Mouse (Mus musculus): ENCODE results near the gene Sdccag8. TPM values are rescaled to one million over a fixed set of nuclear protein-coding genes. Genes with fewer than 3 reads are reported as not detected.
A peak's percentile ranks its signal among the peaks of the same experiment; 100 is the strongest.

Gene Sdccag8
- polyA plus RNA-seq, 1 experiment from 2014 or later = 10.0 TPM

DNA sequence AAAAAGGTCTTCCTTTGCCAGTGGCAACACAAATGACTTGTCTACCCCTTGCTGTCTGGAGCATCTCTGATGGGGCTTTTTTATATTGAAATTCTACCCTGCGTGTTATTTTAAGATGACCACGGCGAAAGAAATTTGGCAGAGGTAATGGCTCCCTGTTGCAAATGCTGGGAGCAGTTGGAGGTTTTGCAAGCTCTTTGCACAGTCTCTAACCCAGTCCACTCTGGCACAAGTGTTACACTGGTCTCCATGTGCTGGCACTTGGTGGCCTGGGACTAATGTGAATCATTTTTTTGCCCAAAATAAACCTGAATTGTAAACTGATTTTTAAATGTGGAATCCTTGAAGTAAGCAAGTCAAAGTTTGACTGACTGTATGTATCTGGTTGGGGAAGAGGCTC is 199.3 kb downstream of the Sdccag8 start:
- no peaks in the 10 kb centered on the region for H3K9me3 ChIP-seq (replicated peaks)
- peaks cover 53% of the 10 kb centered on the region for H3K4me1 ChIP-seq (replicated peaks)
- H3K4me2 ChIP-seq = no peak overlapping the region
- no peaks in the 10 kb centered on the region for H3K36me3 ChIP-seq
- H3K27ac ChIP-seq (ENCODE audit: poor library complexity, severe bottlenecking) = no peak overlapping the region
- H3K9ac ChIP-seq = no peak overlapping the region
- no peak for ATAC-seq (ENCODE audit: insufficient number of reproducible peaks, low FRiP score)
- H3K27me3 ChIP-seq (replicated peaks) = no peaks in the 10 kb centered on the region
- 86% methylated on average over 3 of the region's 3 CpGs for WGBS
- no peak overlapping the region for H3K4me3 ChIP-seq

DNA sequence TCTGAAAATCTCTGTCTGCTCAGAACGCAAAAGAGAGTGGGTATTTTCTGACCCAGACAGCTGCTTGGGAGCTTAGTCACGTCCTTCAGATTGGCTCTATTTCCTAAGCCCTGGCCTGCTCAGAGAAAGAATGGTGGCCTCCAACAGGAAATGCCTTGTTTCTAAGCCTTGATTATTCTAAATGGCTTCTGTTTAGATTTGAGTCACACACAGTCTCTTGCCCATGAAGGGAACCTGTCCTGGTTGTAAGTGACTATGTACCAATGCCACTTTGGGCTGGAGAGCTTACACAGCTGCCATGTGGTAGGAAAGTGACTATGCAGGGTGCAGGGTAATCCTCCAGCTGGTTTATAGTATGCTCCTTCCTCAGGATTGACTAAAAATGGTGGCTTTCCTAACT is 199.9 kb downstream of the Sdccag8 start:
- Histone ChIP-seq H3K9me3 (replicated peaks) (no peaks in the 10 kb centered on the region), H3K4me3 (no peak overlapping the region), H3K27ac (ENCODE audit: poor library complexity, severe bottlenecking) (no peak overlapping the region; the same call in none of the 2 replicates), H3K9ac (no peak overlapping the region), H3K4me1 (replicated peaks) (peaks cover 50% of the 10 kb centered on the region), H3K27me3 (replicated peaks) (no peaks in the 10 kb centered on the region), H3K36me3 (no peaks in the 10 kb centered on the region), H3K4me2 (no peak overlapping the region)
- WGBS = 48% methylated on average over 2 of the region's 2 CpGs
- no peak for ATAC-seq (ENCODE audit: insufficient number of reproducible peaks, low FRiP score)

DNA sequence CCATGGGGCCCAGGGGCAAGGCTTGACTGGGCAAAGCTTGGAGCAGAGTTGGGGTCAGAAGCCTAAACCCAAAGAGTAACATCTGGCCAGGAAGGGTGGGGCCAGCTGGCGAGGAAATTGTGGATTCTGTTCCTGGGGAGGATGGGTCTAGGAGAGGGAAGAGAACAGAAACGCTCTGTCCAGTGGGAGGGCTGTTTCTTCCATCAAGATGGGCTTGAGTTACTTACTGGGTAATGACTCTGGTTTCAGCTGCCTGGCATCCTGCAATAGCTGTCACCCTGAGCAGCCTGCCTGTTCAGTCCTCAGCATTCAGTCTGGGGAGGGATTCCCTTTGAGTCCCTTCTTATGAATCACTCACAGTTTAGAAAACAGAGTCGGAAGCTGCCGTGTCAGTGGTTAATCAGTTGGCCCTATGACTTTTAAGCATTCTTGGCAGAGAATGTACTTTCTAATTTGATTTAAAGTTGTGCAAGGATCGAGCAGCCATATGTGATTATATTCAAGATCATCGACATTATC is 200.5 kb downstream of the Sdccag8 start:
- H3K27ac ChIP-seq (ENCODE audit: poor library complexity, severe bottlenecking) = no peak overlapping the region; the same call in none of the 2 replicates

DNA sequence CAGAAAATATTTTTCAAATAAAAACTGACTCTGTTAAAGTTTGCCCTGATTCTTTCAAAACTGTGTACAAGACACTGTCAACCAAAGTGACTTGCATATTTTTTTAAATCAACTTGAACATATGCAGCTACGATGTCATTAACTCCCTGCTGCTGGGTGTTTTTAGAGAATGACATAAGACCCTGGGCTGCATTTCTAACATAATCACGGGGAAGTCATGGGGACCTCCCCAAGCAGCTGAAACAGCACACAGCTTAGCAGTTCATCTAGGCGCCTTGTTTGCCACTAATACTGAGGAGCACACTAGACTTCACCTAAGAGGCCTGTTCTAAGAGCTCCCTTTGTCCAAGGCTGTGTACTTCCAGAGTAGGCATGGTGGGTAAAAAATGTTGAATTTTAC is 201.5 kb downstream of the Sdccag8 start:
- ATAC-seq (ENCODE audit: insufficient number of reproducible peaks, low FRiP score) = no peak
- H3K4me1 ChIP-seq (replicated peaks) = peaks cover 37% of the 10 kb centered on the region
- 46% methylated on average over 3 of the region's 3 CpGs for WGBS

More for the DNA sequence above, 200.5 kb downstream of the Sdccag8 start:
- Histone ChIP-seq H3K4me3 (no peak overlapping the region), H3K36me3 (no peaks in the 10 kb centered on the region), H3K4me2 (no peak overlapping the region), H3K27me3 (replicated peaks) (no peaks in the 10 kb centered on the region), H3K4me1 (replicated peaks) (peaks cover 47% of the 10 kb centered on the region), H3K9me3 (replicated peaks) (no peaks in the 10 kb centered on the region), H3K9ac (no peak overlapping the region)
- WGBS = 64% methylated on average over 6 of the region's 6 CpGs
- ATAC-seq (ENCODE audit: insufficient number of reproducible peaks, low FRiP score) = 0 out of 2 replicates have a peak, but pooled peaks have one; percentile 15

DNA sequence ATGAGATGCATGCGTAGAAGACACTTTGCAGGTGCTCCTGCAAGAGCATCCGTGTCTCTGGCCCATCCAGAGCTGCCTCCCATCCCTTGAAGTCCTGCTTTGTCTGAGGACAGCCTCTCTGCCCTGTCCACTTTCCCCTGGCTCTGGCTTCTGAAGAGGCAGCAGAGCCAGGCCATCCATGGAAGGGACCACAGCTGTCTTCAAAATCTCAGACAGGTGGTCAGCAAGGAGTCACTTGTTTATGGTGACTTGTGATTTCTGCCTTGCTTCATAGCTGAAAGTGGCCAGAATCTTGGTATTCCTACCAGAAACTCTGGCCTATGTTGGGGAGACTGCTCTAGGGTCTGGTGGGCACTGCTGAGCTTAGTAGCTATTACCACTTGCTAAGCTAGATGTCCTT is 202.3 kb downstream of the Sdccag8 start:
- H3K9me3 ChIP-seq (replicated peaks) = no peaks in the 10 kb centered on the region
- no peak overlapping the region for H3K4me3 ChIP-seq
- H3K36me3 ChIP-seq = no peaks in the 10 kb centered on the region
- ATAC-seq (ENCODE audit: insufficient number of reproducible peaks, low FRiP score) = no peak
- peaks cover 35% of the 10 kb centered on the region for H3K4me1 ChIP-seq (replicated peaks)
- no peaks in the 10 kb centered on the region for H3K27me3 ChIP-seq (replicated peaks)
- H3K9ac ChIP-seq = no peak overlapping the region
- H3K27ac ChIP-seq (ENCODE audit: poor library complexity, severe bottlenecking) = no peak overlapping the region
- no peak overlapping the region for H3K4me2 ChIP-seq
- 90% methylated on average over 2 of the region's 2 CpGs for WGBS

More for the DNA sequence above, 201.5 kb downstream of the Sdccag8 start:
- no peak overlapping the region for H3K4me3 ChIP-seq
- H3K27me3 ChIP-seq (replicated peaks) = no peaks in the 10 kb centered on the region
- no peaks in the 10 kb centered on the region for H3K36me3 ChIP-seq
- no peak overlapping the region for H3K4me2 ChIP-seq
- H3K9ac ChIP-seq = no peak overlapping the region
- H3K27ac ChIP-seq (ENCODE audit: poor library complexity, severe bottlenecking) = no peak overlapping the region
- no peaks in the 10 kb centered on the region for H3K9me3 ChIP-seq (replicated peaks)

DNA sequence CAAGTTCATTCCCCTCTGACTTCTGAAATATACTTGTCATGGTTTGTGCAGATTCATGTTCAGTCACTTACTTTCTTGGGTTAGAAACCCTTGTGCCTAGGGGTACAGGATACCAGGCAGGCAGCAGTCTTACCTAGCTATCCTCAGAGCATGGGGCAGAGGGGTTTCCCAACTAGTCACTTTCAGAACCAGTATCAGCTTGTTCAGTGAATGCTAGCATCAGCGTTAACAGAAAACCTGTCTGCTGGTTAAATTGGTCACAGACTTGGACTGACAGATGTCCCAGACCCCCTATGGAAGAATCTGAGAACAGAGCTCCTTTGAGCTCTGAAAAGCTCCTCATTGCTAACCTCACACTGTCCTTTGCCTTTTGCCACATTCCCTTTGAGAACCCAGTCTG is 204.3 kb downstream of the Sdccag8 start:
- no peaks in the 10 kb centered on the region for H3K9me3 ChIP-seq (replicated peaks)
- no peaks in the 10 kb centered on the region for H3K27me3 ChIP-seq (replicated peaks)
- H3K4me2 ChIP-seq = no peak overlapping the region
- WGBS = 80% methylated on average over 1 of the region's 1 CpGs
- no peak overlapping the region for H3K9ac ChIP-seq
- H3K4me3 ChIP-seq = no peak overlapping the region
- H3K36me3 ChIP-seq = peaks cover 9% of the 10 kb centered on the region
- H3K27ac ChIP-seq (ENCODE audit: poor library complexity, severe bottlenecking) = no peak overlapping the region
- peaks cover 35% of the 10 kb centered on the region for H3K4me1 ChIP-seq (replicated peaks)
- ATAC-seq (ENCODE audit: insufficient number of reproducible peaks, low FRiP score) = no peak

DNA sequence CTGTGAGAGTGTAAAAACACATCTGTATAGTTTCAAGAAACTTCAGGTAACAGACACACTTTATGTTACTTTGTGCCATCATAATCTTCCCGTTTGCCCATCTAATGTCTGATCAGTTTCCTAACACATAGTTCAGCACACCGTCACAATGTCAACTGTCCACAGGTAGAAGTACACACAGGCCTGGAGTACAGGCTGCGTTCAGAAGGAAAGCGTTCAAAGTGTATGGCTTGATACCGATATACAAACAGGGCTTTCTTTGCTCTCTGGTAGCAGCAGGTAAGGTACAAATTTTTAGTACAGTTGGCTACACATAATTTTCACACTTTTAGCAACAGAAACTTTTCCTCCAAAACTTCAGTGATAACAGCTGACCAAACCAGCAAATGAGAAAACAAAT is 205.2 kb downstream of the Sdccag8 start:
- peaks cover 15% of the 10 kb centered on the region for H3K36me3 ChIP-seq
- H3K4me1 ChIP-seq (replicated peaks) = peaks cover 31% of the 10 kb centered on the region
- WGBS = 91% methylated on average over 5 of the region's 5 CpGs
- H3K4me3 ChIP-seq = no peak overlapping the region
- H3K9me3 ChIP-seq (replicated peaks) = no peaks in the 10 kb centered on the region
- H3K9ac ChIP-seq = no peak overlapping the region
- no peaks in the 10 kb centered on the region for H3K27me3 ChIP-seq (replicated peaks)
- ATAC-seq (ENCODE audit: insufficient number of reproducible peaks, low FRiP score) = no peak
- no peak overlapping the region for H3K4me2 ChIP-seq
- no peak overlapping the region for H3K27ac ChIP-seq (ENCODE audit: poor library complexity, severe bottlenecking)

DNA sequence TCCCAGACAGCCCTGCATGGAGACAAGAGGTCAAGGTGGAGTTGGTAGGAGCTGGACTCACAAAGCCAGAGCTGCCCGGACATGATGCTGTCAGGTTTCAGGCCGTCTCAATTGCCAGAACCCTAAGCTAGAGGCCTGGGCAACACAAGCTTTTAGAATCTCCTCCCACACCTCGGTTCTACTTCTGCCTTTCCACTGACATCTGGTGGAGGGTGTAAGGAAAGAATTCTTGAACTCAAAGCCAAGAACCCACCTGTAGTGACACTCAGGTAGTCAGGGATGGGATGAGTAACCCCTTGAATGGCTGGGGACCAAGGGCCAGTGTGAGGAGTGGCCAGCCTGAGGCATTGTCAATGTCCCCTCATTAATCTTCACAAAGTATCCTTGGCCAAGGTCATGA is 208.3 kb downstream of the Sdccag8 start:
- Histone ChIP-seq H3K27ac (ENCODE audit: poor library complexity, severe bottlenecking) (no peak overlapping the region), H3K4me3 (no peak overlapping the region), H3K4me1 (replicated peaks) (peaks cover 12% of the 10 kb centered on the region), H3K36me3 (peaks cover 20% of the 10 kb centered on the region), H3K4me2 (no peak overlapping the region), H3K27me3 (replicated peaks) (no peaks in the 10 kb centered on the region), H3K9ac (no peak overlapping the region), H3K9me3 (replicated peaks) (no peaks in the 10 kb centered on the region)
- no peak for ATAC-seq (ENCODE audit: insufficient number of reproducible peaks, low FRiP score)
- WGBS = 57% methylated on average over 3 of the region's 3 CpGs

DNA sequence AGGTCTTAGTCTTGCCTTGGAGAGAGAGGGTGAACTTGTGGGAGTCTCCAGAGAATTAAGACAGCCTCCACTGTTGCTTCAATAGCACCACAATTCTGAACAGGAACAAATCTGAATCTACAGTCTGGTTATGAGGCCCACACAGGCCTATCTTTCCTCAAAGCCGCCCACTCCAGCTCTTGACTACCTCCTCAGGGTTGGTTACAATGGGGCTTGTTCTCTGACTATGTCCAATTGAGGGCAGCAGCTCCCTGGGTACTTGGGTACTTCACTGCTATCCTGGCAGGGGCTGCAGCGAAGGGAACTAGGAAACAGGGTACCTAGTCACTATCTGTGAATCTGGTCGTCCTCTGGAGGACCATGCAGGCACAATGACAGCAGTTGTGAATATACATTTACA is 213.2 kb downstream of the Sdccag8 start:
- no peaks in the 10 kb centered on the region for H3K9me3 ChIP-seq (replicated peaks)
- no peaks in the 10 kb centered on the region for H3K27me3 ChIP-seq (replicated peaks)
- peaks cover 24% of the 10 kb centered on the region for H3K36me3 ChIP-seq
- 75% methylated on average over 3 of the region's 3 CpGs for WGBS
- no peak overlapping the region for H3K27ac ChIP-seq (ENCODE audit: poor library complexity, severe bottlenecking)
- ATAC-seq (ENCODE audit: insufficient number of reproducible peaks, low FRiP score) = no peak
- no peak overlapping the region for H3K9ac ChIP-seq
- peaks cover 9% of the 10 kb centered on the region for H3K4me1 ChIP-seq (replicated peaks)
- H3K4me2 ChIP-seq = no peak overlapping the region
- no peak overlapping the region for H3K4me3 ChIP-seq

DNA sequence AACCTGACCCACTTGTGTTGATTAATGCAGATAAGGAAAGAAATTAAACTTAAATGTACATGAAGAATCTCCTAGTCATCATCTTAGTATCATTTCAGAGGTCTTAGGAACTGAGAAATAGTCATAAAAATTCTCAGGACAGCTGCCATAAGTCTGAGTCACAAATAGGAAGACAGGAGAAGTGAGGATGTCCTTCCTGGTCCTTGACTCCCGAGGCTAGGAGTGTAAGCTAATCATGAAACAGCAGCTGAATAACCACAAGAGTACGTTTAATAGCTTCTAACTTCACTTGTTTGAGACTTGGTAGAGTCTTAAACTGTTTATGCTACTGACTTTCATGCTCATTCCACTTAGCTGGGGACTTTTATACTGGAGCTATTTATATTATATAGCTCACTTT is 214.6 kb downstream of the Sdccag8 start:
- Histone ChIP-seq H3K36me3 (peaks cover 15% of the 10 kb centered on the region), H3K27me3 (replicated peaks) (no peaks in the 10 kb centered on the region), H3K4me1 (replicated peaks) (peaks cover 9% of the 10 kb centered on the region), H3K4me3 (no peak overlapping the region), H3K27ac (ENCODE audit: poor library complexity, severe bottlenecking) (no peak overlapping the region), H3K4me2 (no peak overlapping the region), H3K9ac (no peak overlapping the region), H3K9me3 (replicated peaks) (no peaks in the 10 kb centered on the region)
- WGBS = 66% methylated on average over 2 of the region's 2 CpGs
- no peak for ATAC-seq (ENCODE audit: insufficient number of reproducible peaks, low FRiP score)

DNA sequence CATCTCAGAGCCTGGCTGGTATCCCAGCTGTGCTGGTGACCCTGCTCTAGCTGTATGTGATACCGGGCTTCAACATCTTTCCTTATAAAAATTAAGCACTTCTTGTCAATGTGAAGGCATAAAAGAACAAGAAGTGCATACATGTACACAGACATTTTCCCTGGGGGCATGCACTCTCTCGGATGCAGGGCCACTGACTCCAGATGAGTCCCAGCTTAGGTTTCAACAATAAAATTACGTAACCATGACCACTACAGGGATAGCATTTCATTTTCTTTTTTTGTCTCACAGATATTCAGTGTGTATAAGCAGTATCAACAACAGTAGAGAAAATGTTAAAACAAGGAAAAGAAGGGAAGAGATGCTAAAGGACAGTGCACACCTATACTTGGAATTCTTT is 216.2 kb downstream of the Sdccag8 start:
- Histone ChIP-seq H3K4me2 (no peak overlapping the region), H3K36me3 (peaks cover 6% of the 10 kb centered on the region), H3K9me3 (replicated peaks) (no peaks in the 10 kb centered on the region), H3K9ac (no peak overlapping the region), H3K4me3 (no peak overlapping the region), H3K4me1 (replicated peaks) (peaks cover 9% of the 10 kb centered on the region), H3K27ac (ENCODE audit: poor library complexity, severe bottlenecking) (no peak overlapping the region), H3K27me3 (replicated peaks) (no peaks in the 10 kb centered on the region)
- ATAC-seq (ENCODE audit: insufficient number of reproducible peaks, low FRiP score) = no peak
- 88% methylated on average over 3 of the region's 3 CpGs for WGBS

DNA sequence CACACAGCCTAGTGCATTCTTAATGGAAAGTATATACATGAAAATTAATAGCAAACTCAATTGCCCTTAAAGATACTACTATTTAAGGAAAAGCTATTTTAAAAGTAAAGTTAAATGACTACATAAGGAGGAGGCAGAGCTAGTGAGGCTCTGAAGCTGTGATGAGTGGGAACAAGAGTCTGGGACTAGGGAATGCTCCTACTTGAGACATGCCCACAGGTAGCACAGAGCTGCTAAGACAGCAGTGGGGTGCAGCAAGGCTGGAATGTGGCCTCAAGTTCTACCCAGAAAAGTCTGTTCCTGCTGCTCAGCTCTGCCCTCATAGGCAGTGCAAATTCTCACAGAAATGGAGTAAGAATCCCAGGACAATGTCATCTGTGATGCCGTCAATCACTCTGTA is 216.7 kb downstream of the Sdccag8 start:
- no peaks in the 10 kb centered on the region for H3K27me3 ChIP-seq (replicated peaks)
- no peak overlapping the region for H3K27ac ChIP-seq (ENCODE audit: poor library complexity, severe bottlenecking)
- no peak overlapping the region for H3K4me3 ChIP-seq
- H3K4me2 ChIP-seq = no peak overlapping the region
- 87% methylated on average over 1 of the region's 1 CpGs for WGBS
- H3K36me3 ChIP-seq = peaks cover 6% of the 10 kb centered on the region
- H3K4me1 ChIP-seq (replicated peaks) = peaks cover 9% of the 10 kb centered on the region
- no peaks in the 10 kb centered on the region for H3K9me3 ChIP-seq (replicated peaks)
- no peak overlapping the region for H3K9ac ChIP-seq
- ATAC-seq (ENCODE audit: insufficient number of reproducible peaks, low FRiP score) = no peak

Measured in heart, embryonic 12.5 days (tissue).